Mouse (Mus musculus): ENCODE data around the gene Scamp4. TPM values are rescaled to one million over a fixed set of nuclear protein-coding genes. Genes with fewer than 3 reads are reported as not detected.
A peak's percentile ranks its signal among the peaks of the same experiment; 100 is the strongest.

Gene Scamp4
- polyA plus RNA-seq, 1 experiment: 94.8 TPM

- Histone ChIP-seq H3K4me3 (ENCODE audit: extremely low read depth, insufficient read depth, insufficient read length) (peak within 1 kb of the TSS; percentile 96), H3K4me1 (ENCODE audit: control insufficient read depth, insufficient read depth, insufficient read length) (peaks cover 9% of the 10 kb centered on the region; the same call in 1 of the 2 replicates), H3K27me3 (ENCODE audit: control insufficient read depth, insufficient read depth, low read length) (no peaks in the 10 kb centered on the region), H3K36me3 (ENCODE audit: control insufficient read depth, insufficient read depth, low read length) (no peaks in the 10 kb centered on the region; the same call in 1 of the 2 replicates), H3K27ac (ENCODE audit: insufficient read depth, low read length) (peak within 1 kb of the TSS; percentile 89)
- under 1% methylated on average over 72 of the region's 72 CpGs for WGBS
- DNase-seq (ENCODE audit: low read depth in 1 of 2, low spot score in 2 of 2): peak; percentile 93 to 95
- no peak; the same call in 1 of the 2 replicates for TF ChIP-seq POLR2A (IDR thresholded peaks at IDR 0.05; ENCODE audit: low read depth, low read length)
- peak; percentile 83 for TF ChIP-seq CTCF (IDR thresholded peaks at IDR 0.05; ENCODE audit: extremely low read depth, insufficient read depth, insufficient read length, insufficient replicate concordance)
These were observed 41.3 kb upstream of the Scamp4 start, which contains the start of gene Rexo1 for GRCm38 (mm10) chr10:80561116-80561944. Gene Rexo1 (minus strand): TSS chr10:80561560.

GRCm38 (mm10) chr10:80566375-80567092 lies 36.1 kb upstream of the Scamp4 start:
- WGBS: 28% methylated on average over 17 of the region's 17 CpGs
- Histone ChIP-seq H3K27ac (ENCODE audit: insufficient read depth, low read length) (no peak overlapping the region), H3K27me3 (ENCODE audit: control insufficient read depth, insufficient read depth, low read length) (no peaks in the 10 kb centered on the region), H3K4me3 (ENCODE audit: extremely low read depth, insufficient read depth, insufficient read length) (no peak overlapping the region), H3K36me3 (ENCODE audit: control insufficient read depth, insufficient read depth, low read length) (peaks cover 8% of the 10 kb centered on the region), H3K4me1 (ENCODE audit: control insufficient read depth, insufficient read depth, insufficient read length) (peaks cover 21% of the 10 kb centered on the region)
- DNase-seq (ENCODE audit: low read depth in 1 of 2, low spot score in 2 of 2): peak in 1 of 2 experiments; percentile 86
- TF ChIP-seq CTCF (IDR thresholded peaks at IDR 0.05; ENCODE audit: extremely low read depth, insufficient read depth, insufficient read length, insufficient replicate concordance) (peak; percentile 96), POLR2A (IDR thresholded peaks at IDR 0.05; ENCODE audit: low read depth, low read length) (no peak)

GRCm38 (mm10) chr10:80568876-80569275 lies 33.8 kb upstream of the Scamp4 start:
- Histone ChIP-seq H3K36me3 (ENCODE audit: control insufficient read depth, insufficient read depth, low read length) (peaks cover 8% of the 10 kb centered on the region), H3K27me3 (ENCODE audit: control insufficient read depth, insufficient read depth, low read length) (no peaks in the 10 kb centered on the region), H3K4me1 (ENCODE audit: control insufficient read depth, insufficient read depth, insufficient read length) (peaks cover 30% of the 10 kb centered on the region), H3K27ac (ENCODE audit: insufficient read depth, low read length) (no peak overlapping the region), H3K4me3 (ENCODE audit: extremely low read depth, insufficient read depth, insufficient read length) (no peak overlapping the region)
- TF ChIP-seq POLR2A (IDR thresholded peaks at IDR 0.05; ENCODE audit: low read depth, low read length): no peak
- no peak for TF ChIP-seq CTCF (IDR thresholded peaks at IDR 0.05; ENCODE audit: extremely low read depth, insufficient read depth, insufficient read length, insufficient replicate concordance)
- WGBS: 97% methylated on average over 29 of the region's 29 CpGs
- DNase-seq (ENCODE audit: low read depth in 1 of 2, low spot score in 2 of 2): no peak

GRCm38 (mm10) chr10:80569664-80570066 lies 33.0 kb upstream of the Scamp4 start:
- Histone ChIP-seq H3K27me3 (ENCODE audit: control insufficient read depth, insufficient read depth, low read length) (no peaks in the 10 kb centered on the region), H3K27ac (ENCODE audit: insufficient read depth, low read length) (peak overlapping the region; percentile 24; the same call in 1 of the 2 replicates), H3K4me1 (ENCODE audit: control insufficient read depth, insufficient read depth, insufficient read length) (peaks cover 30% of the 10 kb centered on the region), H3K36me3 (ENCODE audit: control insufficient read depth, insufficient read depth, low read length) (peaks cover 8% of the 10 kb centered on the region), H3K4me3 (ENCODE audit: extremely low read depth, insufficient read depth, insufficient read length) (peak overlapping the region; percentile 34)
- peak in 1 of 2 experiments; percentile 73 for DNase-seq (ENCODE audit: low read depth in 1 of 2, low spot score in 2 of 2)
- no peak for TF ChIP-seq POLR2A (IDR thresholded peaks at IDR 0.05; ENCODE audit: low read depth, low read length)
- TF ChIP-seq CTCF (IDR thresholded peaks at IDR 0.05; ENCODE audit: extremely low read depth, insufficient read depth, insufficient read length, insufficient replicate concordance): no peak
- WGBS: 10% methylated on average over 10 of the region's 10 CpGs

DNA sequence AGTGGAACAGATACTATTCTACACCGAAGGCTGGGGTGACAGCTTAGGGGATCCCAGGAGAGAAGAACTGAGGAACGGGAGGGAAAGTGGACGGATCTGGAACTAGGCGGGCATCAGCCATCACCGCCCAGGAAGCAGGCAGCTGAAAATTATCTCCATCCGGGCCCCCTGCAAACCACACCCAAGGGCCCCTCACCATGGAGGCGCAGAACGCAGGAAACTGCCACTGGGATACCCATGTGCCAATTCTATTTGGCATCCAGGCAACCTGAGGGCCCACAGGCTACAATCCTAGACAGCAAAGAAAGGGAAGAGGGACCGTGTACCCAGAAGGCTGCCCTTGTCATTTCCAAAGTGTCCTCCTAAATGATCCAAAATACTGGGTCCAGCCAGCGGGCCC lies 32.3 kb upstream of the Scamp4 start:
- TF ChIP-seq POLR2A (IDR thresholded peaks at IDR 0.05; ENCODE audit: low read depth, low read length) (no peak), CTCF (IDR thresholded peaks at IDR 0.05; ENCODE audit: extremely low read depth, insufficient read depth, insufficient read length, insufficient replicate concordance) (no peak)
- H3K36me3 ChIP-seq (ENCODE audit: control insufficient read depth, insufficient read depth, low read length): peaks cover 8% of the 10 kb centered on the region
- peaks cover 30% of the 10 kb centered on the region for H3K4me1 ChIP-seq (ENCODE audit: control insufficient read depth, insufficient read depth, insufficient read length)
- H3K4me3 ChIP-seq (ENCODE audit: extremely low read depth, insufficient read depth, insufficient read length): no peak overlapping the region
- 69% methylated on average over 10 of the region's 10 CpGs for WGBS
- H3K27me3 ChIP-seq (ENCODE audit: control insufficient read depth, insufficient read depth, low read length): no peaks in the 10 kb centered on the region
- H3K27ac ChIP-seq (ENCODE audit: insufficient read depth, low read length): peak overlapping the region; percentile 24; the same call in 1 of the 2 replicates
- DNase-seq (ENCODE audit: low read depth in 1 of 2, low spot score in 2 of 2): no peak

DNA sequence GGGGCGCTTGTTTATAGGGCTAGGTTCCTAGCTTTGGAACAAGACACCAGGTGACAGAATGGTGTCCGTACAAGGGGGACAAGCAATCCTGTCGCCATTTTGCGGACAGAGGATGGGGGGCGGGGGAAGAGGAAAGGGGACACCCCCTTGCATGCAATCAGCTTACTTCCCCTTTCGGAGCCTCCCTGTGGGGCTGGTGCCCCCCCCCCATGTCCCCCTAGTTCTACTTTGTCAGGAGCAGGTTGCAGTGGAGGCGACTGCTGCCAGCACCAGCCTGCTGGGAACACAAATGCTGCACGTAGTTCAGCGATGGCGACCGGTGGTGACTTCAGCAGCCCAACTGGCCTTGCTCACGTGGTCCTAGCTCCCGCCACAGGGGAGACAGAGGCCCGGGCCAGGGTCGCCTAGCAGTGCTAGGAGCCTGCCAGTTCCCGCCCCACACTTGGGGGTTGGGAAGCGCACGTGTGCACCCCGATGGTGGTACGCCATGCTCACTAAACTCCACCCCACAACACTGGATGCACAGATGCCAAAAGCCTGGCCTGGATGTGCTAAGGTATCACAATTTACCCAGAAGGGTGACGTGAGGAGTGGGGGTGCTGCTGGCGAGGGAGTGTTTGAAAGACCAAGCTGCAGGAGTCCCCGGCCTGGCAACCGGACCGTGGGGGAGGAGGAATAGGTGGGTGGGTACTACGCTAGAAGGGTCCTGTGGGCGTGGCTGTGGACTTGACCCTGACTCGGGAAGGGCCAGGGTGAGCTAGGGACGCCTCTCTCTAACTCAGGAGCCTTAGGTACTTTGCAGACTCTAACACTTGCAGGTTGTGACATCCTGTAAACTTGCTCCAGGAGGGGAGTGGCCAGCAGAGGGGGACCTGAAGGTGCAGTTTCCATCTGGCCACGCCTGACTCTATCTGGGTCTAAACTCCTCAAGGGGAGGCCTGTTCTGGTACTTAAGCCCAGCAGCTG lies 31.5 kb upstream of the Scamp4 start:
- TF ChIP-seq CTCF (IDR thresholded peaks at IDR 0.05; ENCODE audit: extremely low read depth, insufficient read depth, insufficient read length, insufficient replicate concordance) (no peak), POLR2A (IDR thresholded peaks at IDR 0.05; ENCODE audit: low read depth, low read length) (no peak)
- Histone ChIP-seq H3K4me3 (ENCODE audit: extremely low read depth, insufficient read depth, insufficient read length) (peak overlapping the region; percentile 32; the same call in 1 of the 2 replicates), H3K4me1 (ENCODE audit: control insufficient read depth, insufficient read depth, insufficient read length) (peaks cover 34% of the 10 kb centered on the region), H3K27me3 (ENCODE audit: control insufficient read depth, insufficient read depth, low read length) (no peaks in the 10 kb centered on the region), H3K27ac (ENCODE audit: insufficient read depth, low read length) (peak overlapping the region; percentile 62), H3K36me3 (ENCODE audit: control insufficient read depth, insufficient read depth, low read length) (peaks cover 8% of the 10 kb centered on the region)
- DNase-seq (ENCODE audit: low read depth in 1 of 2, low spot score in 2 of 2): peak in 1 of 2 experiments; percentile 36
- 21% methylated on average over 30 of the region's 30 CpGs for whole genome bisulfite sequencing
